Mouse (Mus musculus) bone marrow macrophage, adult 2 months (primary cell): ENCODE results near the gene H2afj. TPM values are rescaled to one million over a fixed set of nuclear protein-coding genes. Genes with fewer than 3 reads are reported as not detected.
"Not testable (repeated sequence)": the region's sequence is repeated elsewhere in the genome, so short reads cannot be mapped to it uniquely, and the experiment has no call there.

Experiments used
- H3K27ac ChIP-seq: 2 replicates; pipeline ENCODE4 v1.5.1; 2012; ENCODE audit warnings: low read depth, low read length; ENCODE audit not compliant: insufficient read depth
- H3K4me1 ChIP-seq: 2 replicates; pipeline ENCODE4 v1.6.1; 2012; ENCODE audit warnings: low read length; ENCODE audit not compliant: control insufficient read depth, insufficient read depth
- H3K4me3 ChIP-seq: 2 replicates; pipeline ENCODE4 v1.5.1; 2012; ENCODE audit warnings: mild to moderate bottlenecking, low read length, moderate library complexity; ENCODE audit not compliant: insufficient read depth
- CTCF ChIP-seq: IDR thresholded peaks from 2 replicates; pipeline ENCODE4 v1.5.1; 2012; ENCODE audit warnings: low read depth, mild to moderate bottlenecking, low read length, moderate library complexity
- POLR2A ChIP-seq: IDR thresholded peaks from 2 replicates; pipeline ENCODE4 v1.6.1; 2012; ENCODE audit warnings: mild to moderate bottlenecking, low read depth, low read length, borderline replicate concordance
- polyA plus RNA-seq: library from polyadenylated mRNA; stranded (reverse); fragments of >200 nt; gene quantifications from 2 replicates; pipeline ENCODE4 v1.2.4, GENCODE M21; 2012; ENCODE audit not compliant: missing spikeins, insufficient read depth, insufficient read length

Gene H2afj
- polyA plus RNA-seq, 1 experiment: 58.1 TPM

GRCm38 (mm10) chr6:136793831-136794525 lies 14.1 kb upstream of the H2afj start:
- H3K4me3 ChIP-seq: peak overlapping the region; percentile 18; the same call in 1 of the 2 replicates
- no peak overlapping the region for H3K27ac ChIP-seq
- H3K4me1 ChIP-seq: peaks cover 6% of the 10 kb centered on the region; the same call in 1 of the 2 replicates
- TF ChIP-seq POLR2A (no peak), CTCF (no peak)

GRCm38 (mm10) chr6:136795110-136795509 lies 12.9 kb upstream of the H2afj start:
- Histone ChIP-seq H3K4me1 (peaks cover 6% of the 10 kb centered on the region; the same call in 1 of the 2 replicates), H3K27ac (no peak overlapping the region), H3K4me3 (no peak overlapping the region)
- no peak for TF ChIP-seq CTCF
- no peak for TF ChIP-seq POLR2A

DNA sequence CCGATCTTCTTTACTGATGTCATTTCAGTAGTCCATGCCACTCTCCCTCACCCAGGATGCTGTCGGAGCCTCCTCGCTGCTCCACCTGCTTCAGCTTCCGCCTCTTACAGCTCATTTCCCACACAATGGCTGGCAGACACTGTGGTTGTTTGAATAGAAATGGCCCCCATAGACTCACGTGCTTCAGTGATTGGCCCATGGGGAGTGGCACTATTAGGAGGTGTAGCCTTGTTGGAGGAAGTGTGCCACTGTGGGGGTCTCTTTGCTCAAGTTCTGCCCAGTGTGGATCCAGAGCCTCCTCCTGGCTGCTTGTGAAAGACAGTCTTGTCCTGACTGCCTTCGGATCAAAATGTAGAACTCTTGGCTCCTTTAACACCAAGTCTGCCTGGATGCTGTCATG lies 12.2 kb upstream of the H2afj start:
- TF ChIP-seq POLR2A: no peak
- Histone ChIP-seq H3K4me1 (peaks cover 6% of the 10 kb centered on the region; the same call in 1 of the 2 replicates), H3K4me3 (no peak overlapping the region), H3K27ac (no peak overlapping the region)

DNA sequence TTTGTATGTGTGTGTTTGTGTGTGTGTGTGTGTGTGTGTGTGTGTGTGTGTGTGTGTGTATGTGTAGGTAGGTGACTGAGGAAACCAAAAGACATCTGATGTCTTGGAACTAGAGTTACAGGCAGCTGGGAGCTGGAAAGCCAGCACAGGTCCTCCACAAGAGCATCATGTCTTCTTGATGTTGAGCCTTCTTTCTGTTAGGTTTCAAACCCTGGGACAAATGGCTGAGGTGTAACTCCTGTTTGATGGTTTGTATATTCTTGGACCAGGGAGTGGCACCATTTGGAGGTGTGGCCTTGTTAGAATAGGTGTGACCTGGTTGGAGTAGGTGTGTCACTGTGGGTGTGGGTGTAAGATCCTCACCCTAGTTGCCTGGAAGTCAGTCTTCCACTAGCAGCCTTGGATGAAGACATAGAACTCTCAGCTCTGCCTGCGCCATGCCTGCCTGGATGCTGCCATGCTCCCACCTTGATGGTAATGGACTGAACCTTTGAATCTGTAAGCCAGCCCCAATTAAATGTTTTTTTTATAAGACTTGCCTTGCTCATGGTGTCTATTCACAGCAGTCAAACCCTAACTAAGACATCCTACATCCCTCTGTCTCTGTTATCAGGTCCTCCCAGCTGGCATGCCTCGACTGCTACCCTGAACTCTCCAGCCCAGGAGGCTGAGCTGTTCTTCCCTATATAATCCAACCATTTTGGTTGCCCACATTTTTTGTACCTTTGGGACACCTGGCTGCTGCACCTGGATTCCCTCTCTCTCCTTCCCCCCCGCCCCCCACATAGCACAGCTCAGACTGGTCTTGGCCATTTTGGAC lies 10.0 kb upstream of the H2afj start:
- H3K4me3 ChIP-seq, H3K4me1 ChIP-seq, H3K27ac ChIP-seq: not testable (repeated sequence)

- TF ChIP-seq CTCF: no peak
- no peak for TF ChIP-seq POLR2A
- Histone ChIP-seq H3K4me1 (peaks cover 6% of the 10 kb centered on the region), H3K27ac (no peak overlapping the region), H3K4me3 (no peak overlapping the region)
These were observed 7.3 kb upstream of the H2afj start for GRCm38 (mm10) chr6:136800710-136801109.

DNA sequence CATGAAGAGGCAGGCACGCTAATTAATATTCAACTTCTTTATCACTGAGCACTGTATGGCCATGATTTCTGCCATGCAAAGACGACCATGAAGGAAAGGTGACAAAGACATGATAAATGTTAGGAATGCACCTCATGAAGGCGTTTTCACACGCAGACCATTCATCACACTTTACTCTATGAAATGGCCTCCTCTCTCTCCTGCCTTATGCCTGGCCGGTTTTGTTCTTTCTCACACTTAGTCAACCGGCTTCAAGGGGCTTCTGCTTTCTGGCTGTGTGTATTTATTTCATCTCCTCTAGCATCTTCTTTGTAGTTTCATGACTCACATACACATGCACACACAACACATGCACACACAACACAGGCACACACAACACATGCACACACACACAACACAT lies 6.8 kb upstream of the H2afj start:
- H3K4me1 ChIP-seq: peaks cover 10% of the 10 kb centered on the region
- H3K27ac ChIP-seq: no peak overlapping the region
- H3K4me3 ChIP-seq: no peak overlapping the region
- TF ChIP-seq CTCF: no peak
- TF ChIP-seq POLR2A: no peak

DNA sequence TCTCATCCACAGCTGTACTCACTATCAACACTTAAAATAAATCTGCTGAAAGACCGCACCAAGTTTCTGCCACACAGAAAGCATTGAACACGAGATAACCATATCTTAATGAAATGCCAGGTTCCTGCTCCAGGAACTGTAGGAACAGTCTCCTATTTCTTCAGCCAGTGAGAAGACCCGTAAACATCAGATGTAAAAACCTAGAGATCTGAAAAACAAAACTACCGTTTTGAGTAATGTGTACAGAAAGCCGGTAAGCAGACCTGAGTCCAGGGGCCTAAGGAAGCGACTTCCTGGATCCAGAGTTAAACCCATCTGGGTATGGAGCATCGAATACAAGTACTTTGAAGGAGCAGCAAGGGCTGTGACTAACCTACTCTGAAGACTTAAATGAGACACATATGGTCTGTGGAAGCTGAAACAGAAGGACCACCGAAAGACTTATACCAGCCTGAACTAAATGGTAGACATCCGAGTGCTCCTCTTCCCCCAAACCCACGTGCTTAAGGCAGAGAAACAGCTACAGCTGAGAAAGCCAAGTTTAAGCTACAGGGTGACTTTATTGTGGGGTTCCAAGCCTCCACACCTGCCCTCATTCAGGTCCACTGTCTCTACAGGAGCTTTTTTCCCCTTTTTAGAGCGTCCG lies 4.8 kb upstream of the H2afj start:
- Histone ChIP-seq H3K4me3 (peak overlapping the region; percentile 65), H3K4me1 (peaks cover 16% of the 10 kb centered on the region), H3K27ac (peak overlapping the region; percentile 92)
- TF ChIP-seq CTCF (no peak), POLR2A (no peak)

GRCm38 (mm10) chr6:136803739-136804633 lies 4.1 kb upstream of the H2afj start, which contains the start of gene Hist4h4:
Gene Hist4h4 (minus strand): TSS chr6:136804415.
- TF ChIP-seq CTCF: no peak
- TF ChIP-seq POLR2A: peak; percentile 92
- H3K27ac ChIP-seq: peak within 1 kb of the TSS; percentile 92
- H3K4me1 ChIP-seq: peaks cover 16% of the 10 kb centered on the region
- H3K4me3 ChIP-seq: peak within 1 kb of the TSS; percentile 65

DNA sequence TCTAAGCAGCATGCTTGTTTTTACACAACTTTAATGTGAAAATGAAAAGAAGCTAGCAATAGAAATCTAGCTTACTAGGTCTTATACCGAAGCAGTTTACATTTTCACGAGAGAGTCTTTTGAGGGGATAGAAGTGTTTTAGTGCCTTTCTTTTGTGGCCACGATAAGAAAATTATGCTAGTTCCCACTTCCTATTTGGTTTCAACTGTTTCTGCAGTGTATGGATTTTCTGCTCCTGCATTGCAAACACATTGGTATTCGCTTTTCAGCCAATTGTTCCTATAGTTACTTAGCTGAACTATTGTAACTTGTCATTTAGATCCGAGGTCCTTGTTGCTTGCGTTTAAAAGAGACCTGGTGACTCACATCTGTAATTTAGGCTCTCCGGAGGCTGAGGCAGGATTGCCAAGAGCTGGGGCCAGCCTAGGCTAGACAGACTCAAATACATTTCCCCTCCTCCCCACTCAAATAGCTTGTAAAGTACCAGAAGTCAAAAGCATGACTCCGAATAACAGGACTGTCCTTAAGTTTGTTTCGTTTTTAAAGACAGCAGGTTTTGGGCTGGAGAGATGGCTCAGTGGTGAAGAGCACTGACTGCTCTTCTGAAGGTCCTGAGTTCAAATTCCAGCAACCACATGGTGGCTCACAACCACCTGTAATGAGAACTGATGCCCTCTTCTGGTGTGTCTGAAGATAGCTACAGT lies 3.2 kb upstream of the H2afj start:
- Histone ChIP-seq H3K4me1 (peaks cover 18% of the 10 kb centered on the region), H3K4me3 (peak overlapping the region; percentile 45), H3K27ac (peak overlapping the region; percentile 87)
- no peak for TF ChIP-seq POLR2A
- TF ChIP-seq CTCF: no peak
